Mouse (Mus musculus) heart, embryonic 16.5 days (tissue): ENCODE results near the gene Tada1. TPM values are rescaled to one million over a fixed set of nuclear protein-coding genes. Genes with fewer than 3 reads are reported as not detected.

Experiments
- ATAC-seq: fragments of 200-750 bp; cut with Nextera tagmentation; replicated peaks from 2 replicates; pipeline ENCODE4 v1.8.0; 2017; ENCODE audit warnings: moderate number of reproducible peaks; ENCODE audit not compliant: insufficient read depth, low FRiP score; ENCODE audit errors: extremely low read depth
- H3K27ac ChIP-seq: fragments of 300-500 bp; sonication (generic); 2 replicates; pipeline ENCODE4 v1.5.1; 2014; ENCODE audit warnings: mild to moderate bottlenecking, low read length, control low read depth, moderate library complexity
- H3K27me3 ChIP-seq: fragments of 300-500 bp; sonication (generic); 2 replicates; pipeline ENCODE4 v1.6.1; 2014; ENCODE audit warnings: low read length, mixed read lengths; ENCODE audit not compliant: control insufficient read depth, insufficient read depth
- H3K36me3 ChIP-seq: fragments of 300-500 bp; sonication (generic); 2 replicates; pipeline ENCODE4 v1.6.1; 2014; ENCODE audit not compliant: control insufficient read depth, insufficient read depth
- H3K4me1 ChIP-seq: fragments of 300-500 bp; sonication (generic); 2 replicates; pipeline ENCODE4 v1.6.1; 2014; ENCODE audit warnings: low read length, mixed read lengths; ENCODE audit not compliant: control insufficient read depth, insufficient read depth
- H3K4me2 ChIP-seq: fragments of 300-500 bp; sonication (generic); 2 replicates; pipeline ENCODE4 v1.6.1; 2014; ENCODE audit warnings: low read depth, mild to moderate bottlenecking, control low read depth, low read length
- H3K4me3 ChIP-seq: fragments of 300-500 bp; sonication (generic); 2 replicates; pipeline ENCODE4 v1.5.1; 2014; ENCODE audit warnings: mild to moderate bottlenecking, control low read depth, low read length
- H3K9ac ChIP-seq: fragments of 300-500 bp; sonication (generic); 2 replicates; pipeline ENCODE4 v1.6.1; 2014; ENCODE audit warnings: low read length, control low read depth
- H3K9me3 ChIP-seq: fragments of 300-500 bp; sonication (generic); replicated peaks from 2 replicates; pipeline ENCODE4 v1.6.1; 2016; ENCODE audit warnings: low read length; ENCODE audit not compliant: control insufficient read depth
- WGBS: fragments of 180-500 bp; shearing (Covaris S2); extraction: QIAGEN DNeasy Blood & Tissue Kit; methylation state at CpG from one replicate; pipeline ENCODE4 v1.1.7; 2014; 5-methylcytosine and 5-hydroxymethylcytosine counted together
- polyA plus RNA-seq: library from polyadenylated mRNA; unstranded; fragments of >200 nt; fragmentation: Nextera tagmentation; extraction: Ambion mirVana; gene quantifications from 2 replicates; pipeline ENCODE4 v1.2.1, GENCODE M21; 2015

Tada1 gene
- polyA plus RNA-seq, 1 experiment from 2014 or later = 36.9 TPM

- H3K9ac ChIP-seq = peak overlapping the region; percentile 97
- no peaks in the 10 kb centered on the region for H3K27me3 ChIP-seq
- peaks cover 15% of the 10 kb centered on the region for H3K4me1 ChIP-seq
- WGBS = under 1% methylated on average over 38 of the region's 41 CpGs
- peak overlapping the region; percentile 97 for H3K27ac ChIP-seq
- ATAC-seq = peak; percentile 28
- peak overlapping the region; percentile 59 for H3K4me2 ChIP-seq
- H3K4me3 ChIP-seq = peak overlapping the region; percentile 86
- no peaks in the 10 kb centered on the region for H3K9me3 ChIP-seq
- H3K36me3 ChIP-seq = peaks cover 12% of the 10 kb centered on the region
These were observed 834 bp downstream of the Tada1 start for GRCm38 (mm10) chr1:166379630-166380231.

DNA sequence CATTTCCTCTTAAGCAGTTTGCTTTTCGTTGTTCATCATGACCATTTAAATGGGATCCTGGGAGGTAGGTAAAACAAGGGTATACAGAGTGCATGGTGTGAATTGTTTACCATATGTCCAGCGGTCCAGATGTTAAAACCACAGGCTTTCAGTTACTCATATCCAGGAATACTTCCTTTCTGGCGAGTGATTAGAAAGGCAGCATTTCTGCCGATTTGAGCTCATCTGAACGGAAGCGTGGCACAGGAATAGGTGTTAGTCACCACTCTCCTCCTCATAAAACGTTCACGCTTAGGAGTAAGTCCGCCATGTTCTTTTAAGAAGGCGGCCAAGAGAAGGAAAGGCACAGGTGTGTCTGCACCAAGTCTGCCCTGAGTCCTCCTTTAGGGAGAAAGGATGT lies 2.4 kb downstream of the Tada1 start:
- no peak for ATAC-seq
- Histone ChIP-seq H3K27ac (peak overlapping the region; percentile 11; the same call in 1 of the 2 replicates), H3K9me3 (no peaks in the 10 kb centered on the region), H3K4me2 (peak overlapping the region; percentile 59), H3K36me3 (peaks cover 23% of the 10 kb centered on the region), H3K4me3 (no peak overlapping the region), H3K9ac (peak overlapping the region; percentile 21; the same call in 1 of the 2 replicates), H3K4me1 (peaks cover 15% of the 10 kb centered on the region), H3K27me3 (no peaks in the 10 kb centered on the region)
- 73% methylated on average over 10 of the region's 10 CpGs for WGBS

- no peak overlapping the region for H3K4me2 ChIP-seq
- no peak for ATAC-seq
- H3K27ac ChIP-seq = peak overlapping the region; percentile 11; the same call in 1 of the 2 replicates
- no peak overlapping the region for H3K4me3 ChIP-seq
- H3K9me3 ChIP-seq = no peaks in the 10 kb centered on the region
- 72% methylated on average over 5 of the region's 5 CpGs for WGBS
- 0 out of 2 replicates have a peak overlapping the region, but pooled peaks have one; percentile 21 for H3K9ac ChIP-seq
- peaks cover 15% of the 10 kb centered on the region for H3K4me1 ChIP-seq
- peaks cover 25% of the 10 kb centered on the region for H3K36me3 ChIP-seq
- no peaks in the 10 kb centered on the region for H3K27me3 ChIP-seq
These were observed 2.9 kb downstream of the Tada1 start for GRCm38 (mm10) chr1:166381821-166382220.

GRCm38 (mm10) chr1:166382626-166383025 lies 3.7 kb downstream of the Tada1 start:
- H3K27ac ChIP-seq = no peak overlapping the region
- ATAC-seq = no peak
- H3K4me2 ChIP-seq = no peak overlapping the region
- peaks cover 18% of the 10 kb centered on the region for H3K4me1 ChIP-seq
- H3K9me3 ChIP-seq = no peaks in the 10 kb centered on the region
- WGBS = 77% methylated on average over 4 of the region's 4 CpGs
- no peak overlapping the region for H3K4me3 ChIP-seq
- H3K27me3 ChIP-seq = no peaks in the 10 kb centered on the region
- no peak overlapping the region for H3K9ac ChIP-seq
- peaks cover 25% of the 10 kb centered on the region for H3K36me3 ChIP-seq

GRCm38 (mm10) chr1:166384614-166385013 lies 5.7 kb downstream of the Tada1 start:
- peaks cover 37% of the 10 kb centered on the region for H3K36me3 ChIP-seq
- WGBS = 93% methylated on average over 10 of the region's 10 CpGs

GRCm38 (mm10) chr1:166385431-166385830 lies 6.5 kb downstream of the Tada1 start:
- no peak overlapping the region for H3K9ac ChIP-seq
- WGBS = 81% methylated on average over 5 of the region's 5 CpGs

More at GRCm38 (mm10) chr1:166384614-166385013, 5.7 kb downstream of the Tada1 start:
- H3K4me2 ChIP-seq = no peak overlapping the region
- H3K9me3 ChIP-seq = no peaks in the 10 kb centered on the region
- H3K4me3 ChIP-seq = no peak overlapping the region
- H3K9ac ChIP-seq = no peak overlapping the region
- H3K27ac ChIP-seq = no peak overlapping the region
- H3K4me1 ChIP-seq = peaks cover 29% of the 10 kb centered on the region
- no peaks in the 10 kb centered on the region for H3K27me3 ChIP-seq
- no peak for ATAC-seq

GRCm38 (mm10) chr1:166388511-166388910 lies 9.6 kb downstream of the Tada1 start:
- ATAC-seq = no peak
- peaks cover 58% of the 10 kb centered on the region for H3K36me3 ChIP-seq
- H3K4me2 ChIP-seq = no peak overlapping the region
- no peak overlapping the region for H3K4me3 ChIP-seq
- no peaks in the 10 kb centered on the region for H3K27me3 ChIP-seq
- no peak overlapping the region for H3K27ac ChIP-seq
- H3K4me1 ChIP-seq = peaks cover 14% of the 10 kb centered on the region
- 50% methylated on average over 11 of the region's 11 CpGs for WGBS
- H3K9ac ChIP-seq = no peak overlapping the region
- no peaks in the 10 kb centered on the region for H3K9me3 ChIP-seq

More at GRCm38 (mm10) chr1:166385431-166385830, 6.5 kb downstream of the Tada1 start:
- H3K9me3 ChIP-seq = no peaks in the 10 kb centered on the region
- no peak overlapping the region for H3K4me2 ChIP-seq
- no peak overlapping the region for H3K4me3 ChIP-seq
- H3K4me1 ChIP-seq = peaks cover 27% of the 10 kb centered on the region
- H3K27ac ChIP-seq = no peak overlapping the region
- no peak for ATAC-seq
- H3K36me3 ChIP-seq = peaks cover 44% of the 10 kb centered on the region
- no peaks in the 10 kb centered on the region for H3K27me3 ChIP-seq

DNA sequence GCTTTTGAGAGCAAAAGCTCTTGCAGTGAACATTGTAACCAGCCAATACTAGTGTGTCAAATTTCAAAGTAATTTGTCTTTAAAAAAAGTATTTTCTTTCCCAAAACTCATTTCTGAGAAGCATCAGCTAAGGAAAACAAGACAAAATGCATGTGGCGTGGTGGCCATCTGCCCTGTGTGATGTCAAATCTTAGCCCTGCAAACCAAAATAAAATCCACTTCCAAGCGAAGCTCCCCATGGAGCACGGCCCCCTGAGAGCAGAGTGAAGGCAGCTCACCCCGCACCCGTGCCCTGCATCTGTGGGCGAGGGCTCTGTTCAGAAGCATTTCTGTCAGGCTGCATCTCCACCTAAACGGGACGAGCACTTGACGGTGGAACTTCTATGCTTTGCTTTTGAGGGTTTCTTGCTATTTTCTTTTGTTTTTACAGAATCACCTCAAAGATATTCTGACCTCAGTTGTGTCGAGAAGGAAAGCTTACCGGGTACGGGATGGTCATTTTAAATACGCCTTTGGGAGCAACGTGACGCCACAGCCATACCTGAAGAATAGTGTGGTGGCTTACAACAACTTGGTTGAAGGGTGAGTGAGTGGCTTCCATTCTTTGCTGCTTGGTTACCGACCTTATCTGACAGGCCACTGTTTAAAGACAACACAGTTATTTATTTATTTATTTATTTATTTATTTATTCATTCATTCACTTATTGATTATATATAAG lies 10.7 kb downstream of the Tada1 start:
- Histone ChIP-seq H3K27me3 (no peaks in the 10 kb centered on the region), H3K4me1 (peaks cover 14% of the 10 kb centered on the region), H3K9ac (no peak overlapping the region), H3K36me3 (peaks cover 61% of the 10 kb centered on the region), H3K4me3 (no peak overlapping the region), H3K27ac (no peak overlapping the region), H3K4me2 (no peak overlapping the region), H3K9me3 (no peaks in the 10 kb centered on the region)
- ATAC-seq = no peak
- WGBS = 91% methylated on average over 16 of the region's 16 CpGs

DNA sequence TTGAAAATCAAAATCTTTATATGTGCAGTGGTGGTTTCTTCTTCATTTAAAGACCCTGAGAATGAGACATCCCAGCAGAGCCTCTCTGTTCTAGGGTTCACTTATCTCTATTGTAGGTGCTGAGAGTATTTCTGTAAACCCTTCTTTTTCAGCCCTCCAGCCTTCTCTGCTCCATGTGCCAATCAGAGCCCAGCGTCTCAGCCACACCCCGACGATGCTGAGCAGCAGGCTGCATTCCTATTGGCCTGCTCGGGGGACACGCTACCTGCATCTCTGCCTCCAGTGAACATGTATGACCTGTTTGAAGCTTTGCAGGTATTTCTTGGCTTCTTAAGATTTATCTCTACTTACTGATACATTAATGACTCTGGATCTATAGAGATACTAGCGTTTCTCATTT lies 12.8 kb downstream of the Tada1 start:
- no peak overlapping the region for H3K9ac ChIP-seq
- no peak overlapping the region for H3K4me3 ChIP-seq
- H3K9me3 ChIP-seq = no peaks in the 10 kb centered on the region
- H3K36me3 ChIP-seq = peaks cover 49% of the 10 kb centered on the region
- 92% methylated on average over 6 of the region's 6 CpGs for WGBS
- H3K27me3 ChIP-seq = no peaks in the 10 kb centered on the region
- H3K27ac ChIP-seq = no peak overlapping the region
- no peak overlapping the region for H3K4me2 ChIP-seq
- peaks cover 14% of the 10 kb centered on the region for H3K4me1 ChIP-seq
- ATAC-seq = no peak
